Mouse (Mus musculus): ENCODE measurements around the gene Olfr560.

Gene Olfr560

GRCm38 (mm10) chr7:102759266-102759665 is at the start of gene Olfr560, which contains the start of gene Olfr78:
Gene Olfr560 (minus strand): TSS chr7:102759366.
Gene Olfr78 (minus strand): TSS chr7:102759471.
- no peak for DNase-seq (ENCODE audit: low read depth, low spot score)

- DNase-seq (ENCODE audit: low read depth, low spot score): no peak
These were observed 44.0 kb upstream of the Olfr560 start, which contains the start of gene Olfr564 for GRCm38 (mm10) chr7:102803180-102803579. Gene Olfr564 (plus strand): TSS chr7:102803480.

- DNase-seq (ENCODE audit: low read depth, low spot score): no peak
These were observed 11.8 kb upstream of the Olfr560 start, which contains the start of gene Olfr561 for GRCm38 (mm10) chr7:102770921-102771320. Gene Olfr561 (plus strand): TSS chr7:102771221.

GRCm38 (mm10) chr7:102752086-102752485 is 7.1 kb downstream of the Olfr560 start:
- DNase-seq (ENCODE audit: low read depth, low spot score): no peak

- no peak for DNase-seq (ENCODE audit: low read depth, low spot score)
These were observed 21.5 kb downstream of the Olfr560 start for GRCm38 (mm10) chr7:102737705-102738104.

- DNase-seq (ENCODE audit: low read depth, low spot score): no peak
These were observed 25.4 kb downstream of the Olfr560 start for GRCm38 (mm10) chr7:102733793-102734192.

- no peak for DNase-seq (ENCODE audit: low read depth, low spot score)
These were observed 31.8 kb downstream of the Olfr560 start, which contains the start of gene Olfr559 for GRCm38 (mm10) chr7:102727391-102727790. Gene Olfr559 (minus strand): TSS chr7:102727491.

GRCm38 (mm10) chr7:102718970-102719369 is 40.2 kb downstream of the Olfr560 start, which contains the start of gene Olfr33:
Gene Olfr33 (minus strand): TSS chr7:102719070.
- DNase-seq (ENCODE audit: low read depth, low spot score): no peak

- DNase-seq (ENCODE audit: low read depth, low spot score): no peak
These were observed 57.3 kb downstream of the Olfr560 start, which contains the start of gene Olfr558 for GRCm38 (mm10) chr7:102701915-102702314. Gene Olfr558 (plus strand): TSS chr7:102702215.
